Mouse (Mus musculus): Measurements from ENCODE around the gene Tkt. TPM values are rescaled to one million over a fixed set of nuclear protein-coding genes. Genes with fewer than 3 reads are reported as not detected.

Tkt gene
- total RNA-seq, 2 experiments from 2014 or later = 9.6 to 13.1 TPM

DNA sequence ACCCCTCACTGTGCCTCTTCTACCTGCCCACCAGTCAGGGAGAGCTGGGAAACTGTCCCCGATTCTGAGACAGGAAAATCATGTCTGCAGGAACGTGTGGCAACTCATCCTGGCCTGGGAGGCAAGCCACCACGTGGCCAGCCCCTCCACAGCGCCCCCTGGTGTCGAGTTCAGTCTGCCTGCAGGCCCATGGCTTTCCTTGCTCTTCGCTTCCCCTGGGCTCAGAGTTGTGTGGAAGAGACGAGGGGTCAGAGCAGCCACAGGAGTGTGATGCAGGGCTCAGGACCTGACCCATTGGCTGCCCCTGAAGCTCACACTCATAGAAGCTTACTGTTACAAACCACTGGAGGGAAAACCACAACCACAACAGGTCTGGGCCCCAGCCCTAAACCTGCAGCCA, 64.4 kb downstream of the Tkt start:
- intact Hi-C loops (cut with DNase I) = loop anchor here (2.0 kb wide), 1 partner anchor 22 kb away; no protein-coding TSS in a partner anchor
- peak; percentile 77 to 84 for DNase-seq

DNA sequence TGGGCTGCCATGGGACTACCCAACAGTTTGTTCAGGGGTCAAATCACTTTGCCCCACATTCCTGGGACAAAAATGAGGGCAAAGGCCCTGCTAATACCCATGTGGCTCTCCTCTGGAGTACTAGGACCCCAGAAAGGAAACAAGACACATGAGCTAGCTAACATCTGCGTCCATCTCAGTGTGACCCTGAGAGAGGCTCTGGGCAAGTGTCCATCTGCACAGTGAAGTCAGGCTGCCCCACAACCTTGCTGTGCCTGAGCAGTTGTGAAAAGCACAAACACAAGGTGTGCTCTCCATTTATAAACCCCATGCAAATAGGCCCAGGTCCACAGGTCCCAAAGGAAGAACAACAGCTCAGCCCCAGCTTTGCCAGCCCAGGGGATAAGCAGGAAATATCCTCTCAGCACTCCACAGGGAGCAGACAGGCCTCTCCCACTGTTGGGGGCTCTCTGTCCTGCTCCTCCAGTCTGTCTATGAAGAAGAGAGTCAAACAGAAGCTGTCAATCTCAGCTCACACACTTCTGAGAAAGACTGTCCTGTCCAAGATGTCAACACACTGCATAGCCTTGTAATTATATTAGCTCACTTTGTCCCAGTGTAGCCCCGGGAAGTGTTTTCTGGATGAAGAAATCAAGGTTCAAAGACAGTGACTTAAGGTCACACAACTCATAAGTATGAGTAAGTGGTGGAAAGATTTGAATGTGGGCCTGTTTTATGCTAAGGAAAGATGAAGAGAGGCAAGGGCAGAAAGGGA, 65.0 kb downstream of the Tkt start:
- DNase-seq = no peak
- intact Hi-C loops (cut with DNase I) = loop anchor here (2.0 kb wide), 1 partner anchor 22 kb away; no protein-coding TSS in a partner anchor

DNA sequence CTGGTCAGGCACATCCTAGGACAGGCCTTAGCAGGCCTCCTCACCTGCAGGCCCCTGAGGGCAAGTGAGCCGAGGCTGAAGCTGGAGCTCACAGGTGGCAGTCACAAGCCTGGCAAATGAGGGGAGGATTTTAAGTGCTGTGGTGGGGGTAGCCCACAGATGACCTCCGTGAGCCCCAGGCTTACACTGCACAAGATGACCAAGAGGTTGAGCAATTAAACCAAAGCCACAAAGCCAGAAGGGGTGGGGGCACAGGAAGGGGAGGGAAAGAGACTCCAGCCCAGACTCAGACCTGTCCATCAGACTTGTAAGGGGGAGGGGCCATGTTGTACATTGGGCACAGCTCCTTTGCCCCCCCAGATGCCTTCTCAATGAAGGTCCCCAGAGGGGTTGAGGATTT, 68.6 kb downstream of the Tkt start:
- intact Hi-C loops (cut with DNase I) = no loop called here
- DNase-seq = no peak

DNA sequence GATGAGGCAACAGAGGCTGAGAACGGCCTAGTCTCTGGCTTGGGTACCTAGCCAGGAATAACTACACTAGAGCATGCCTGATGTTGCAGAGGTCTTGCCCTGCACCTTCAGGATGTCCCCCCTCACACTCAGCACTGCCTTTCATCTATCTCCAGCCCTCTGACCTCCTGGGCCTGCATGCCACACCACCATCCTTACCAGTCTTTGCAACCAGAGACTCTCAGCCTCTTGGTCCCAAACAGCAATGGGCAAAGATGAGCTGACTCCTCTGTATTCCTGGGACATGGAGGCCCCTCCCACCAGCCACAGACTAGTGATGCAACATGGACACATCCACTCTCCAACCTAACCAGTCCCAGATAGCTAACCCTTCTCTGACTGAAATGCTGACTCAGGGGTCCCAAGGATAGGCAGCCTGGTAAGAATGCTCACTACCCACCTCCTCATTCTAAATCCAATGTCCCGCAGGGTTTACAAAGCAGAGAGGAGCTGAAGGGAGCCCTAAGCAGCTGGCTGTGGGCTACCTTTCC, 70.7 kb downstream of the Tkt start:
- DNase-seq = no peak
- intact Hi-C loops (cut with DNase I) = no loop called here

GRCm38 (mm10) chr14:30619982-30620578, 71.9 kb downstream of the Tkt start:
- intact Hi-C loops (cut with DNase I) = no loop called here
- DNase-seq = no peak

DNA sequence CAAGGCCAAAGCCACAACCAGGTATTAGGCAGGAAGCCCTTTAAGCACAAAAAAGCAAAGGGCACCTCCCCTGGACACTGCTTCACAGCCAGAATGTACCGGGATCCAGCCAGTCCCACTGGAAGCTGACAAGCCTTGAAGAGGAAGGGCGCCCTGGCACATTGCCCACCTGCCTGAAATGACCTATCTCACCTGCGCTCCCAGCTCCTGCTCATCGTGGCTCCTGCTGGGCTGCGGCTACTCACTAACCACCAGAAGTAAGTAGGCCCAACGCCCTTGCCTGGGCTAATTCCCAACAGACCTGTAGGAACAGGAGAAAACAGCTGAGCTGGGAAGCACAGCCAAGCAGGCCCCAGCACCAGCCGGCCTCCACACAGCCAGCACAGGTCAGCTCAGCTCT, 74.0 kb downstream of the Tkt start:
- intact Hi-C loops (cut with DNase I) = no loop called here
- no peak for DNase-seq

- intact Hi-C loops (cut with DNase I) = no loop called here
- no peak for DNase-seq
These were observed 74.4 kb downstream of the Tkt start for GRCm38 (mm10) chr14:30622556-30622955.

Small RNA genes lying within 50 kb of the gene (microRNA-seq; reads per million reads assigned to microRNA genes)
- 0.74 to 1.1 reads per million in 2 experiments for gene Mir3076

Other genes with a start within 250 kb of the Tkt start
- gene Dcp1a, start 68.8 kb upstream of the Tkt start, total RNA-seq (2021) = 1 to 10 TPM; 5.5 to 7.6 TPM
- under 1 TPM; 0.26 to 0.91 TPM for gene Cacna1d, start 56.9 kb upstream of the Tkt start, total RNA-seq (2021)
- gene Prkcd, start 77.9 kb downstream of the Tkt start, total RNA-seq (2021) = 10 to 100 TPM in 1 of 2 experiments, 1 to 10 TPM in 1; 6.6 to 11.7 TPM
- 1 to 10 TPM; 3.8 to 4.3 TPM for gene Rft1, start 106.0 kb downstream of the Tkt start, total RNA-seq (2021)
- gene Sfmbt1, start 166.5 kb downstream of the Tkt start, total RNA-seq (2021) = 1 to 10 TPM; 5.9 to 8.5 TPM